Mouse (Mus musculus) heart, embryonic 12.5 days (tissue): ENCODE measurements around the gene Stk4. TPM values are rescaled to one million over a fixed set of nuclear protein-coding genes. Genes with fewer than 3 reads are reported as not detected.

Experiments
- ATAC-seq: fragments of 200-750 bp; cut with Nextera tagmentation; 2 replicates; pipeline ENCODE4 v1.8.0; 2017; ENCODE audit warnings: moderate TSS enrichment, moderate library complexity; ENCODE audit not compliant: insufficient number of reproducible peaks, low FRiP score
- H3K27ac ChIP-seq: fragments of 300-500 bp; sonication (generic); 2 replicates; pipeline ENCODE4 v1.5.1; 2016; ENCODE audit warnings: mild to moderate bottlenecking, moderate library complexity; ENCODE audit not compliant: poor library complexity, severe bottlenecking
- H3K27me3 ChIP-seq: fragments of 300-500 bp; sonication (generic); replicated peaks from 2 replicates; pipeline ENCODE4 v1.6.1; 2016; ENCODE audit warnings: mild to moderate bottlenecking, moderate library complexity
- H3K36me3 ChIP-seq: fragments of 300-500 bp; sonication (generic); 2 replicates; pipeline ENCODE4 v1.6.1; 2016; ENCODE audit warnings: mild to moderate bottlenecking, moderate library complexity
- H3K4me1 ChIP-seq: fragments of 300-500 bp; sonication (generic); replicated peaks from 2 replicates; pipeline ENCODE4 v1.6.1; 2016; ENCODE audit warnings: mild to moderate bottlenecking
- H3K4me2 ChIP-seq: fragments of 300-500 bp; sonication (generic); 2 replicates; pipeline ENCODE4 v1.6.1; 2016; ENCODE audit warnings: mild to moderate bottlenecking, moderate library complexity
- H3K4me3 ChIP-seq: fragments of 300-500 bp; sonication (generic); 2 replicates; pipeline ENCODE4 v1.5.1; 2016; ENCODE audit warnings: mild to moderate bottlenecking
- H3K9ac ChIP-seq: fragments of 300-500 bp; sonication (generic); 2 replicates; pipeline ENCODE4 v1.6.1; 2016; ENCODE audit warnings: mild to moderate bottlenecking, moderate library complexity
- H3K9me3 ChIP-seq: fragments of 300-500 bp; sonication (generic); replicated peaks from 2 replicates; pipeline ENCODE4 v1.6.1; 2016; ENCODE audit warnings: mild to moderate bottlenecking, moderate library complexity
- WGBS: fragments of 180-500 bp; shearing (Covaris S2); methylation state at CpG from one replicate; pipeline ENCODE4 v1.1.7; 2016; 5-methylcytosine and 5-hydroxymethylcytosine counted together
- polyA plus RNA-seq: library from polyadenylated mRNA; unstranded; fragments of >200 nt; fragmentation: Nextera tagmentation; extraction: Ambion mirVana; gene quantifications from 2 replicates; pipeline ENCODE4 v1.2.1, GENCODE M21; 2016

Stk4 gene
- polyA plus RNA-seq, 1 experiment from 2014 or later: 22.1 TPM

DNA sequence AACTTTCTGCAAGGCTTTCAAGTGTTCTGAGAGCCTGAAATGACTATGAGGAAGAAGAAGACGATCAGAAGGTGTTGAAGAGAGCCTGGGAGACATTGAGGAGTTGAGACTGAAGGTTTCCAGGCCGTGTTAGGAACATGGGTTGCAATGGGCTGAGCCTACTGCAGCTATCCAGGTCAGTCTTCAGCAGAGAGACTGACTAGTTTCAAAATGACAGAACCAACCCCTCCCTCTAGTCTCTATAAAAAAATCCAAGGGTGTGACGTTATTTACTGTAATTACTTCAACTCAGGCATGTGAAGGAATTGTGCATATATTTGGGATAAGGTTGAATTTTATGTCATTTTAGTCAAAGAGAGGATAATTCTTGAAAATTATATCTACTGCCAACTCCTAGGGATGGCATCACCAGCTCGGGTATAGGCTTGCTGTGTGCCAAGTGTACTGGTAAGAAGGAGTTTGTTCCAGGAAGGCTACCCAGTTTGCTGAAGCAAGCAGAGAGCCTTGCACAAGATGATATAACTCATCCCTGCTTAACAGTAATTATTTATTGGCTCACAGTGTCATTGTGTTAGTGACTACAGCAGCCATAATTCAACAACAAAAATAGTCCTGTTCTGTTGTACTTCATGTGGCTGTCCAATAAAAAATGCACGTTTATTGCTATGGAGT, 125.0 kb downstream of the Stk4 start:
- no peak overlapping the region for H3K4me2 ChIP-seq
- no peak overlapping the region for H3K9ac ChIP-seq
- no peaks in the 10 kb centered on the region for H3K27me3 ChIP-seq
- no peaks in the 10 kb centered on the region for H3K36me3 ChIP-seq
- no peaks in the 10 kb centered on the region for H3K4me1 ChIP-seq
- no peak for ATAC-seq
- 0 out of 2 replicates have a peak, but pooled peaks cover 5% of the 10 kb centered on the region for H3K9me3 ChIP-seq
- no peak overlapping the region for H3K4me3 ChIP-seq
- no peak overlapping the region for H3K27ac ChIP-seq
- 72% methylated on average over 5 of the region's 5 CpGs for WGBS

DNA sequence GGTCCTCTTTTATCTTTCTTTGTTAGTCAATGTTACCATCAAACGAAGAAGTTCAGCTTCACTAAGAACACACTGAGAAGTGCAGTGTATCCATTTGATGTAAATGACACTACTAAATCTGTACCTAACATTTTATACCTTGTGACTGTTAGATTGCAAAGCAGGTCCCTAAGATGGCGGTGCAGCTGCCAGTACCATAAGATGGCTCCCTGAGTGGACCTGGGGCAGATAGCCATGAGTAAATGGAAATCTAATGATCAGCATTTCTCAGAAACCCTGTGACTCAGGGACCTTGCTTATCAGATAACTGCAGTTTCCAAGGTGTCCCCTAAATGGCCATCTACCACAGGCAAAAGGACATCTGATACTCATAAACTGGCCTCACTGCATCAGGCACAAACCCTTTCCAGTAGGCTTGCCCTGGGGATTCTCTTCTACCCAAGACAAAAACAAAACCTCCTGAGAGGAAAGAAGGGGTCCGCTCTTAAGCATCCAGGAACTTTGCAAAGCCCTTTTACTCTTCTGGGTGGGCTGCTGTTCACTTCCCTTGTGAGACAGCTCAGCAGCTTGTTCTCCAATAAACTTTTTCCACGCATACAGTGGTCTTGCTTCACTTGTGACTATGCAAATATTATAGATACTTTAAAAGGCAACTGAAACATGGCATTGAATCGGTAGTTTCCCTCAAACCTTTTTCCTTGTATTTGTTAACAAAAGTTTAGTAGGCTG, 126.0 kb downstream of the Stk4 start:
- WGBS: 82% methylated on average over 5 of the region's 5 CpGs
- Histone ChIP-seq H3K27me3 (no peaks in the 10 kb centered on the region), H3K4me2 (no peak overlapping the region)

DNA sequence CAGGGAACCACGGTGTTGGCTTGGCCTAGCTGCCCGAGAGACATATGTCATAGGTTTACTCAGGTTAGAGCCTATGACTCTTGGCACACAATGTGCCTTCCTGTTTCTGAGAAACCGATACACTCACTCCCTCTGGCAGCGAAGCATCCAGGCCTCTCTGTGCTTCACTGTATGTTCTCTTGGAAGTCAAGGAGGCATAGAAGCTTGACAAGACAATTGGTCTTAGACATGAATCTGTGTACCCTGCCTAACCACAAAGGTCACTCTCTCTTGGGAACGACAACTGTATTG, 126.5 kb downstream of the Stk4 start:
- WGBS: 78% methylated on average over 5 of the region's 5 CpGs

More for the DNA sequence above, 126.0 kb downstream of the Stk4 start:
- Histone ChIP-seq H3K36me3 (no peaks in the 10 kb centered on the region), H3K4me3 (no peak overlapping the region), H3K4me1 (no peaks in the 10 kb centered on the region), H3K9me3 (0 out of 2 replicates have a peak, but pooled peaks cover 5% of the 10 kb centered on the region), H3K9ac (no peak overlapping the region), H3K27ac (no peak overlapping the region)
- ATAC-seq: no peak

DNA sequence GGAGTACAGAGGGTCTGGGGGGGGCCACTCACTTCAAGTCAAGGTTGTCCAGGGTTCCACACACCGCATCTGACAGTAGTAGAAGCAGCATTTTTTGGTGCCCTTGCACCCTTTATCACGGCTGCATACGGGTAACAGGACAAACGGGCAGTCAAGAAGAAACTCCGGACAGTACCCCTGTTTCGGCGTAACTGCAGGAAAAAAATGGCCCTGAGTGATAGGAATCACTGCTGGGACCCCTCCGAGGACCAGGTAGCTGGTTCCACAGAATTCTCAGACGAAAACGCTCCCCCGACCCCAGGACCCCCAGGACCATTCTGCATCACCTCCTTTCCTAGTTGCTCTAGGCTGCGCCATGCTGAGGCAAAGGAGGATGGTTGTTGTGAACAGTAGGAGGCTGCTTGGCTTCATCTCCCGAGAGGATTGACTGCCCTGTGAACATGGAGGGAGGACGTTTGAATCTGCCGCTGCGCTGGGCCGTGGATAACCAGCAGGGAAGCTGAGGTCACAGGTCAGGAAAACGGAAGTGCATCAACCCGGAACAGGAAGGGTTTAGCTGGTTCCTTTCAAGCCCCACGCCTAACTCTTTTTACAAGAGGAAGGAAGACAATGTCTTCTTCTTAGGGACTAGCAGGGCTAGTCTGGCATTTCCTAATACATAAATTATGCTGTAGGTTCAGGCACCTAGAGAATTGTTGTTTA, 129.7 kb downstream of the Stk4 start, which contains the start of gene Wfdc15a:
Gene Wfdc15a (minus strand): TSS at position 505 of the 702 bp plus-strand sequence.
- Histone ChIP-seq H3K4me2 (no peak within 1 kb of the TSS), H3K27ac (no peak within 1 kb of the TSS), H3K36me3 (no peaks in the 10 kb centered on the region), H3K27me3 (no peaks in the 10 kb centered on the region), H3K4me1 (no peaks in the 10 kb centered on the region), H3K9me3 (no peaks in the 10 kb centered on the region), H3K4me3 (no peak within 1 kb of the TSS), H3K9ac (no peak within 1 kb of the TSS)
- WGBS: 72% methylated on average over 20 of the region's 20 CpGs
- ATAC-seq: no peak

More for the DNA sequence above, 126.5 kb downstream of the Stk4 start:
- Histone ChIP-seq H3K4me3 (no peak overlapping the region), H3K9me3 (0 out of 2 replicates have a peak, but pooled peaks cover under 1% of the 10 kb centered on the region), H3K4me1 (no peaks in the 10 kb centered on the region), H3K4me2 (no peak overlapping the region), H3K9ac (no peak overlapping the region), H3K36me3 (no peaks in the 10 kb centered on the region), H3K27ac (no peak overlapping the region), H3K27me3 (no peaks in the 10 kb centered on the region)
- no peak for ATAC-seq

Other genes starting within 250 kb of the Stk4 start
- gene Ccn5, start 249.5 kb upstream of the Stk4 start, polyA plus RNA-seq: 0.14 and 0.26 TPM in 2 replicates
- gene Kcnk15, start 216.7 kb upstream of the Stk4 start, polyA plus RNA-seq: not detected in 2 replicates
- gene Rims4, start 151.6 kb upstream of the Stk4 start, polyA plus RNA-seq: 0.65 and 0.77 TPM in 2 replicates
- gene Ywhab, start 75.4 kb upstream of the Stk4 start, polyA plus RNA-seq: 270 and 271 TPM in 2 replicates
- 0.96 and 1.0 TPM in 2 replicates for gene Pabpc1l, start 44.9 kb upstream of the Stk4 start, polyA plus RNA-seq
- gene Tomm34, start 847 bp downstream of the Stk4 start, polyA plus RNA-seq: 55.7 and 56.6 TPM in 2 replicates
- 0.15 and 0.18 TPM in 2 replicates for gene Kcns1, start 100.8 kb downstream of the Stk4 start, polyA plus RNA-seq
- gene Wfdc5, start 112.4 kb downstream of the Stk4 start, polyA plus RNA-seq: not detected in 2 replicates
- gene Wfdc12, start 120.3 kb downstream of the Stk4 start, polyA plus RNA-seq: not detected in 2 replicates
- gene Wfdc15a, start 129.8 kb downstream of the Stk4 start, polyA plus RNA-seq: not detected in 2 replicates
- not detected in 2 replicates for gene Wfdc15b, start 151.3 kb downstream of the Stk4 start, polyA plus RNA-seq
- not detected in 2 replicates for gene Svs2, start 168.1 kb downstream of the Stk4 start, polyA plus RNA-seq
- gene Svs3b, start 186.3 kb downstream of the Stk4 start, polyA plus RNA-seq: not detected in 2 replicates
- gene Svs4, start 208.1 kb downstream of the Stk4 start, polyA plus RNA-seq: not detected in 2 replicates
- not detected in 2 replicates for gene Svs3a, start 218.9 kb downstream of the Stk4 start, polyA plus RNA-seq
- not detected in 2 replicates for gene Svs6, start 246.4 kb downstream of the Stk4 start, polyA plus RNA-seq